Mouse (Mus musculus) erythroid progenitor cell, adult 5-6 weeks (primary cell): ENCODE results near the gene Slk. TPM values are rescaled to one million over a fixed set of nuclear protein-coding genes. Genes with fewer than 3 reads are reported as not detected.

Experiments used
- ATAC-seq: replicated peaks from 2 replicates; pipeline ENCODE4 v1.8.0; 2016; ENCODE audit warnings: moderate number of reproducible peaks, mild to moderate bottlenecking, moderate TSS enrichment, inconsistent platforms; ENCODE audit not compliant: poor library complexity, low FRiP score, severe bottlenecking
- total RNA-seq, 2 experiments: library from RNA; stranded (forward) in 1 of 2; stranded (reverse) in 1 of 2; fragments of 150-400 nt in 1 of 2; fragments of 186-747, 209-891 nt in 1 of 2; gene quantifications; 2 replicates each; pipeline versions ENCODE4 v1.2.3 to v1.2.4; 2015 to 2017; ENCODE audit warnings: low replicate concordance in 2 of 2

Gene Slk
- total RNA-seq (2015; ENCODE audit: low replicate concordance): 134 and 154 TPM in 2 replicates
- total RNA-seq (2017; ENCODE audit: low replicate concordance): 173 and 201 TPM in 2 replicates

- peak; percentile 85 for ATAC-seq
Measured at GRCm38 (mm10) chr19:47579225-47579787, at the start of gene Slk. Gene Slk (plus strand): TSS chr19:47579678.

DNA sequence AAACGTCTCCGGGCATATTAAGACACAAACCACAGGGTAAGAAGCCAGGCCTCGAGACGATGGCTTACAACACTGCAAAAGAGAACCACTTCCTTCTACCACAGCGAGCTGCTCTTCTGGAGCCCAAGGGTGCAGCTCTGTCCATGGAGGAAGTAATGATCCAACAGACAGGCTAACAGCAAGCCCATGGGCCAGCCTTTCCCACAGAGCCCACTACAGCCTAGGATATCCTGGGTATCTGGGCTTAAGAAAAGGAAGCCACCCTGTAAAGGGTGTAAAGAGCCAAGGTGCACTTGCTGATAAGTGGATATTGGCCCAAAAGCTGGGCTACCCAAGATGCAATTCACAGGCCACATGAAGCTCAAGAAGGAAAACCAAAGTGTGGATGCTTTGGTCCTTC is 48.2 kb upstream of the Slk start:
- ATAC-seq: peak; percentile 99

GRCm38 (mm10) chr19:47532449-47532848 is 47.0 kb upstream of the Slk start:
- no peak for ATAC-seq

DNA sequence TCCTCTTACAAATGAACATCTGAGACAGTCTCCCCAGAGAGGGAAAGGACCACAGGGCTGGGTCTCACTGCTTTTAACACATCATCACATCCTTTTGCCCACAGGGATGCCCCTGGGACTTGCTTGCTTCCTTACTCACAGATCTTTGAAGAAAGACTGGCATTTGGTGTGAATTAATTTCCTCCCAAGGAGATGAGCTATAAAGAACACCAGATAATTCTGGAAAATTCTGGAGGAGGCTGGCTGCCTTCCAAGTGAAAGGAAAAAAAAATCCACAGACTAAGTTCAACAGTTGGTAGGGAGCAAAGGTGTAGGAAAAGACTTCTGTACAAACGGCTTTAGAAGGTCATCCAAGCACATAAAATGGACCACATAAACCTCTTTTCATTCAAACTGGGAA is 45.3 kb upstream of the Slk start:
- no peak for ATAC-seq

DNA sequence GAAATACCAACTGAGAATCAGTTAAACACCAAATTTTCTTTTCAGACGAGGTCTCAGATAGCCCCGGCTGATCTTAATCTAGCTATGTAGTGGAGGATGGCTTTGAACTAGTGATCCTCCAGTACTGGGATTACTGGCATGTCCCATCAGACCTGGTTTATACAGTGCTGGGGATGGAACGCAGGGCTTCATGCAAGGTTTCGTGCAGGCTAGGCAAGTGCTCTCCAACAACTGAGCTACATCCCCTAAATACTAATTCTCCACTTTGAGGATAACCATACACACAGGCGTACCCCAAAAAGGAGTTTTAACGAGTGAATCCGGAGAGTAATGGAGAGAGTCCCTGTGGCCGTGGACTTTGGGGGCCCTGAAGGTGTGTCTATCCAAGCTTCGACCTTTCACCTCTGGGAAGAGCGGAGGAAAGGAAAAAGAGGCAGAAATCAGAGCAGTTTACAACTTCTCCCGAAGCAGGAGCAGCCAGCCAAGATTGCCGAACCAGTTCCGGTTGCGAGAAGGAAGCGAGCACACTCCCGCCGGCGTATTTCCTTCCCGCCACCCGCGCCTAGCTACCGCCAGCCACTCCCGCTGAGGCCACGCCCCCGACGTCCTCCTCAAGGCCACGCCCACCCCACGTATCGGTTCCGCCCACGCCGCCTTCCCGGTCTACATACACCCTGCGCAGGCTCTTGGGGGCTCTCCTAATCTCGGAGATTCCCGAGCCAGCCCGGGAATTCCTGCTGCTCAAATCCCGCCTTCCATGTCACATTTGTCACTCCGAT is 42.8 kb upstream of the Slk start:
- ATAC-seq: peak; percentile 98

GRCm38 (mm10) chr19:47537300-47537792 is 42.1 kb upstream of the Slk start, which contains the start of gene Stn1:
Gene Stn1 (minus strand): TSS chr19:47537507.
- peak; percentile 23; the same call in 1 of the 2 replicates for ATAC-seq

GRCm38 (mm10) chr19:47537879-47538278 is 41.6 kb upstream of the Slk start:
- peak; percentile 5; the same call in 1 of the 2 replicates for ATAC-seq

GRCm38 (mm10) chr19:47538801-47539200 is 40.7 kb upstream of the Slk start:
- ATAC-seq: no peak

DNA sequence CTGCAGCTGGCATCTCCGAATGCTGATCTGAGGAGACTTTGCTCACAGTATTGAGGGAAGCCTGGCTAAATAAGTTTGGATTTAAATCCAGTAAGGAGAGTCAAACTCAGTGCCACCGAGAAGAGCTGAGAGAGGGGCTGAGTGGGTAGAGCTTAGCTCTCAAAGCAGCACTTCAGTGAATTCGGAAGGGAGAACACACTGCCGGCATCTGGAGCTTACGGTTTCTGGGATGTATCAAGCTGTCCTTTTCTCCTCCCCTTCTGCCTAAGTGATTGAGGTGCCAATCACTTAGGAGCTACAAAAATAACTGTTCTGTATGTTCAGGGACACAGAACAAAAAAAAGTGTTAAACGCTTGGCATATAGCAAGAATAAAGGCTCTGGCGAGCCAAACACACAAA is 37.0 kb upstream of the Slk start:
- ATAC-seq: no peak

- no peak for ATAC-seq
Measured at GRCm38 (mm10) chr19:47545055-47545454, 34.4 kb upstream of the Slk start.

- ATAC-seq: no peak
Measured at GRCm38 (mm10) chr19:47545528-47545927, 34.0 kb upstream of the Slk start.

GRCm38 (mm10) chr19:47548432-47549076 is 30.9 kb upstream of the Slk start:
- ATAC-seq: peak; percentile 75

GRCm38 (mm10) chr19:47549174-47549573 is 30.3 kb upstream of the Slk start:
- no peak for ATAC-seq

- ATAC-seq: no peak
Measured at GRCm38 (mm10) chr19:47549584-47549983, 29.9 kb upstream of the Slk start.

GRCm38 (mm10) chr19:47559145-47559544 is 20.3 kb upstream of the Slk start:
- ATAC-seq: no peak

- ATAC-seq: no peak
Measured at GRCm38 (mm10) chr19:47559751-47560512, 19.5 kb upstream of the Slk start.

- peak; percentile 92 for ATAC-seq
Measured at GRCm38 (mm10) chr19:47560544-47561161, 18.8 kb upstream of the Slk start.

- ATAC-seq: no peak
Measured at GRCm38 (mm10) chr19:47561996-47562441, 17.5 kb upstream of the Slk start.

DNA sequence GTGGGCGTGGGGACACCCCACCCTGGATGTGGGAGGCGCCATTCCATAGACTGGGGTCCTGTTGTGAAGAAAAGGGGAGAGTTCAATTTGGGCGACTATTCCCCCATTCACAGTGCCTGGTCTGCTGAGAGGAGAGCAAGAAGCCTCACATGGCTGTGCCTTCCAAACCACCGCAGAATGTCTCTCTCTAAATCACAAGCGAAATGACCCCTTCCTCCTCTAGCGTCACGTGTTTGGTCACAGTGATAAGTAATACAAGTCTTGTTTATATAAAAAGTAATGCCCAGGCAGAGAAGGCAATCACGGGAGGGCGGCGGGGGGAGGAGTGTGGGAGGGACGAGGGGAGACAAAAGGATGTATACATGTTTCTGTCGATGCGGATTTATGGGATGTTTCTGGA is 15.8 kb upstream of the Slk start:
- no peak for ATAC-seq
